Mouse (Mus musculus) olfactory bulb, adult 2 months (tissue): ENCODE data around the gene Dqx1. TPM values are rescaled to one million over a fixed set of nuclear protein-coding genes. Genes with fewer than 3 reads are reported as not detected.
A peak's percentile ranks its signal among the peaks of the same experiment; 100 is the strongest.

Experiments
- H3K27ac ChIP-seq: fragments of 200-500 bp; 2 replicates; pipeline ENCODE4 v1.5.1; 2012; ENCODE audit warnings: low read depth, low read length; ENCODE audit not compliant: insufficient read depth
- H3K4me1 ChIP-seq: fragments of 200-500 bp; 2 replicates; pipeline ENCODE4 v1.6.1; 2012; ENCODE audit warnings: low read length; ENCODE audit not compliant: control insufficient read depth, insufficient read depth
- H3K4me3 ChIP-seq: fragments of 200-500 bp; 2 replicates; pipeline ENCODE4 v1.5.1; 2012; ENCODE audit warnings: mild to moderate bottlenecking, low read depth, low read length, moderate library complexity; ENCODE audit not compliant: insufficient read depth
- CTCF ChIP-seq: fragments of 200-500 bp; IDR thresholded peaks from 2 replicates; pipeline ENCODE4 v1.5.1; 2012; ENCODE audit warnings: low read depth, mild to moderate bottlenecking, low read length, moderate library complexity; ENCODE audit not compliant: insufficient read depth
- POLR2A ChIP-seq: fragments of 200-500 bp; IDR thresholded peaks from 2 replicates; pipeline ENCODE4 v1.6.1; 2012; ENCODE audit warnings: mild to moderate bottlenecking, low read depth, low read length, moderate library complexity; ENCODE audit not compliant: insufficient read depth
- WGBS: fragments of 180-500 bp; shearing (Covaris S2); methylation state at CpG from one replicate; pipeline ENCODE4 v1.1.7; 2018; 5-methylcytosine and 5-hydroxymethylcytosine counted together
- polyA plus RNA-seq: library from polyadenylated mRNA; stranded (reverse); fragments of >200 nt; gene quantifications from 2 replicates; pipeline ENCODE4 v1.2.4, GENCODE M21; 2012; ENCODE audit warnings: low replicate concordance; ENCODE audit not compliant: missing spikeins, insufficient read depth, insufficient read length

Dqx1 gene
- polyA plus RNA-seq, 1 experiment = not detected

- Histone ChIP-seq H3K27ac (no peak overlapping the region), H3K4me3 (no peak overlapping the region), H3K4me1 (peaks cover 3% of the 10 kb centered on the region)
- TF ChIP-seq CTCF (no peak), POLR2A (no peak)
- 77% methylated on average over 6 of the region's 6 CpGs for WGBS
These were observed 14.1 kb upstream of the Dqx1 start for GRCm38 (mm10) chr6:83043561-83043960.

- WGBS = 92% methylated on average over 5 of the region's 5 CpGs
These were observed 13.7 kb upstream of the Dqx1 start for GRCm38 (mm10) chr6:83043993-83044392.

DNA sequence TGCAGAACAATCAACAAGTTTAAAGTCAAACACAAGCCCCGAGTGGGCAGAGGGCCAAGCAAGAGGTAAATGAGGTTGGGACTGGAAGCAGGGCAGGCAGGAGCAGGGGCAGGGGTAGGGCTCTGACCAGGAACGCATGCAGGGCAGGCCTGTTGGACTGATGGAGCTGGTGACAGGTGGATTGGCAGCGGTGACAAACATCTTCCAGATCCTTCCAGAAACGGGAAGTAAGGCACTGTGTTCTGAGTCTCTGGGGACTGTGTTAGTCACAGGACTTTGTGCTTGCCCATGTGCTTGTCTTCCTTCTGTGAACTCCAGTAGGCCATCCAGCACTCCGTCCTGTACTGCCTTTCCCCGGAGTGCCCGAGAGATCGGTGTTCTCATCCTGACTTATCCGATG is 12.9 kb upstream of the Dqx1 start:
- TF ChIP-seq CTCF (no peak), POLR2A (no peak)
- Histone ChIP-seq H3K4me1 (no peaks in the 10 kb centered on the region), H3K4me3 (no peak overlapping the region), H3K27ac (no peak overlapping the region)
- 75% methylated on average over 9 of the region's 9 CpGs for WGBS

More at GRCm38 (mm10) chr6:83043993-83044392, 13.7 kb upstream of the Dqx1 start:
- TF ChIP-seq CTCF = no peak
- TF ChIP-seq POLR2A = no peak
- H3K4me3 ChIP-seq = no peak overlapping the region
- no peaks in the 10 kb centered on the region for H3K4me1 ChIP-seq
- H3K27ac ChIP-seq = no peak overlapping the region

- peaks cover 11% of the 10 kb centered on the region; the same call in 1 of the 2 replicates for H3K4me1 ChIP-seq
- no peak overlapping the region for H3K27ac ChIP-seq
- H3K4me3 ChIP-seq = no peak overlapping the region
- TF ChIP-seq POLR2A (no peak), CTCF (no peak)
- WGBS = 72% methylated on average over 10 of the region's 10 CpGs
These were observed 8.3 kb upstream of the Dqx1 start for GRCm38 (mm10) chr6:83049367-83049766.

DNA sequence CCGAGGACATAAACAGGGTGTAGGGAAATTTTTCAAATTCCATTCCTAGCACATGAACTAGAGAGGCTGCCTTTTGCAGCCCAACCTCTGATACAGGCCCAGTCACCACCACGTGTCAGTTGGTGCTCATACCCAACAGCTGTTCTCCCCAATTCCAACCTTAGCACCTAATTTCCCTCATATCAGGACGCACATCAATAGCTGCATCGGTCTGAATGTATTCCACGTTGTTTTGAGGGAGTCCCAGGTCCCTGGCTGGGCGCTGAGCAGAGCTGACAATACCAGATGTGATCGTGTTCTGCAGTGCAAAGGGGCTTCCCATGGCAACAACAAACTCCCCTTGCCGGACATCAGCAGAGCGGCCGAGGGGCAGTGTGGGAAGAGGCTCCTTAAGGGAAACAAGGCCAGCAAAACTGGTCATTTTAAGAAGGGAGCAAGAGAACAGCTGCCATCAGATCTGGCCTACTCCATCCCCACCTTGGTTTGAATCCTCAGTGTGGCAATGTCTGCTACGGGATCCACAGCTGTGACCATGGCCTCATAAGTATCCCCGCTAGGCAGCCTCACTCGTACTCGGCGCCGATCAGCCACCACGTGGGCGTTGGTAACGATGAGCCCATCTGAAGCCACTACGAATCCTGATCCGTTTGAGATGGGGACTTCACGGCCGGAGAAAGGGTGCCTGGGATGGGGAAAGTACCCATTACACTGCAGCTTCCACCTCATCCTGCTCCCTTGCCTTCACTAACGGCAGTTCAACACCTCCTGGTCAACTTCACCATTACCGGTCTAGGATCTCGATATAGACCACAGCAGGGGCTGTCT is 4.3 kb upstream of the Dqx1 start:
- 3% methylated on average over 26 of the region's 26 CpGs for WGBS
- TF ChIP-seq CTCF (no peak), POLR2A (no peak)
- H3K27ac ChIP-seq = no peak overlapping the region
- H3K4me1 ChIP-seq = peaks cover 20% of the 10 kb centered on the region
- peak overlapping the region; percentile 82 for H3K4me3 ChIP-seq

DNA sequence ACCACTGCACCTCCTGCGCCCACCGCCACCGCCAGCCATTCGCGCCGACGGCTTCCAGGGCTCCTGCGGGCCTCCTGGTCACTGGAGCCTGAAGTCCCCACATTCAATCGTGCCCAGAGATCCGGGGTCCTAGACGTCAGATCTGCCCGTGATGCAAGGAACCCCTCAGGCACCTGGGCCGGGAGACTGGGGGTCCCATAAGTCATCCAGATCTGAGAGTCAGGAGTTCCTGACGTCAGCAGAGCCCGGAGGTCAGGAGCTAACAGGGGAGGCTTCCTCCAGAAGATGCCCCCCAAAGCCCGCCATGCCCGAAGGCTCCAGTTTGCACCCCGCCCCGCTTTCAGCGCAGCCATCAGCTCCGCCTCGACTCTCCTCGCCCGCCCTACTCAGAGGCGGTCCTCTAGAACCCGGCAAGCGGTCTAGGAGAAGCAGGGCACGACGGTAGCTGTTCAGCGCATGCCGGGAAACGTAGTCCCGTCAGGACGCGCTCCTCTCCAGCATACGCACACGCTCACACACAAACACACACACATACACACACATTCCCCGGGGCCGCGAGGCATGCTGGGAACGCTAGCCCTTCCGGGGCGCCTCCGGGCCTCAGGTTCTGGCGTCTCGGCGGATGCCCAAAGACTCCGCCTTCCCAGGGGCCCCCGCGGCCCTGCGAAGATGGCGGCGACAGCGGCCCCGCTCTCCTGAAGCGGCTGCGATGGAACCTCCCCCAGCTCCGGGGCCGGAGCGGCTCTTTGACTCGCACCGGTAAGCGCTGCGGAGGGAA is 3.4 kb upstream of the Dqx1 start, which contains the start of gene Aup1:
Aup1 (plus strand) TSS at position 448 of the 778 bp plus-strand sequence.
- under 1% methylated on average over 64 of the region's 64 CpGs for WGBS
- Histone ChIP-seq H3K4me3 (peak within 1 kb of the TSS; percentile 82), H3K4me1 (peaks cover 20% of the 10 kb centered on the region), H3K27ac (peak within 1 kb of the TSS; percentile 63)
- TF ChIP-seq POLR2A (peak; percentile 64; the same call in 1 of the 2 replicates), CTCF (no peak)

GRCm38 (mm10) chr6:83054871-83055431 is 2.7 kb upstream of the Dqx1 start, which contains the start of gene Htra2:
Gene Htra2 (minus strand): TSS chr6:83055273.
- Histone ChIP-seq H3K4me1 (peaks cover 20% of the 10 kb centered on the region), H3K27ac (peak within 1 kb of the TSS; percentile 63), H3K4me3 (peak within 1 kb of the TSS; percentile 82)
- TF ChIP-seq POLR2A (no peak), CTCF (peak; percentile 15; the same call in 1 of the 2 replicates)
- under 1% methylated on average over 50 of the region's 50 CpGs for WGBS

- 82% methylated on average over 2 of the region's 2 CpGs for WGBS
- no peak overlapping the region for H3K27ac ChIP-seq
- H3K4me1 ChIP-seq = peaks cover 10% of the 10 kb centered on the region
- H3K4me3 ChIP-seq = no peak overlapping the region
- TF ChIP-seq CTCF (no peak), POLR2A (no peak)
These were observed 1.1 kb downstream of the Dqx1 start for GRCm38 (mm10) chr6:83058725-83059124.
